Comparison of ENCODE assay signal across 30 mouse cellular contexts in genomic region chr2:152541979-152542378, GRCm38 (mm10). TPM values are rescaled to one million over a fixed set of nuclear protein-coding genes. Genes with fewer than 3 reads are reported as not detected.
"Had no signal": no experiment of that assay in that cellular context is flagged by ENCODE, and none has a peak within 500 bp of the region (broad histone marks: within the 10 kb centered on the region; RNA-seq: fewer than 3 reads in every experiment).

No protein-coding gene starts in this region.

- H3K9me3 ChIP-seq: limb, embryonic 15.5 days; lung, embryonic 15.5 days; midbrain, embryonic 13.5 days; neural tube, embryonic 12.5 days; neural tube, embryonic 15.5 days; stomach, embryonic 15.5 days had no signal

- H3K27ac ChIP-seq: limb, embryonic 12.5 days; limb, embryonic 15.5 days; liver, embryonic 14.5 days; lung, embryonic 15.5 days; midbrain, embryonic 10.5 days; midbrain, embryonic 13.5 days; neural tube, embryonic 12.5 days; neural tube, embryonic 15.5 days; stomach, embryonic 15.5 days had no signal

- H3K4me3 ChIP-seq: kidney, embryonic 15.5 days; limb, embryonic 12.5 days; limb, embryonic 15.5 days; lung, embryonic 15.5 days; megakaryocyte, embryonic 14.5 days; midbrain, embryonic 10.5 days; midbrain, embryonic 13.5 days; neural tube, embryonic 12.5 days; neural tube, embryonic 15.5 days; stomach, embryonic 15.5 days had no signal

- H3K27me3 ChIP-seq: kidney, embryonic 15.5 days; limb, embryonic 12.5 days; limb, embryonic 15.5 days; lung, embryonic 15.5 days; midbrain, embryonic 13.5 days; neural tube, embryonic 12.5 days; neural tube, embryonic 15.5 days; stomach, embryonic 15.5 days had no signal

- H3K4me1 ChIP-seq: lung, embryonic 15.5 days; midbrain, embryonic 10.5 days; midbrain, embryonic 13.5 days; neural tube, embryonic 12.5 days; neural tube, embryonic 15.5 days; stomach, embryonic 15.5 days had no signal

- ATAC-seq: intestine, embryonic 16.5 days; liver, postnatal 0 days; midbrain, embryonic 13.5 days; midbrain, embryonic 16.5 days had no signal

- DNase-seq: kidney, adult 8-10 months; kidney, postnatal 10 days; kidney, postnatal 4 days; left cerebral cortex, postnatal 4 days; liver, postnatal 0 days; lung, postnatal 10 days; lung, postnatal 4 days; right cerebral cortex, adult 18-20 months; right cerebral cortex, postnatal 14 days; spleen, adult 18-20 months; thymus, postnatal 25 days had no signal

- H3K36me3 ChIP-seq: kidney, embryonic 15.5 days; limb, embryonic 12.5 days; limb, embryonic 15.5 days; lung, embryonic 15.5 days; midbrain, embryonic 10.5 days; midbrain, embryonic 13.5 days; neural tube, embryonic 12.5 days; neural tube, embryonic 15.5 days; stomach, embryonic 15.5 days had no signal

RNA-seq across cellular contexts. Expression of gene Defb29, which starts 2.1 kb away (rescaled TPM):
- total RNA-seq: layer of hippocampus, adult 18-20 months; layer of hippocampus, postnatal 14 days; left cerebral cortex, adult 8-10 months; left cerebral cortex, postnatal 14 days; left cerebral cortex, postnatal 4 days had no signal
- polyA plus RNA-seq: intestine, embryonic 16.5 days; limb, embryonic 12.5 days; limb, embryonic 15.5 days; liver, embryonic 11.5 days; liver, embryonic 14.5 days; liver, postnatal 0 days; lung, embryonic 15.5 days; midbrain, embryonic 10.5 days; midbrain, embryonic 13.5 days; midbrain, embryonic 16.5 days; neural tube, embryonic 12.5 days; neural tube, embryonic 15.5 days; stomach, embryonic 15.5 days; thymus, postnatal 0 days had no signal

RNA-seq across cellular contexts. Expression of gene Defb28, which starts 23.9 kb away (rescaled TPM):
- total RNA-seq: layer of hippocampus, adult 18-20 months; layer of hippocampus, postnatal 14 days; left cerebral cortex, adult 8-10 months; left cerebral cortex, postnatal 14 days; left cerebral cortex, postnatal 4 days had no signal
- polyA plus RNA-seq: intestine, embryonic 16.5 days; limb, embryonic 12.5 days; limb, embryonic 15.5 days; liver, embryonic 11.5 days; liver, embryonic 14.5 days; liver, postnatal 0 days; lung, embryonic 15.5 days; midbrain, embryonic 10.5 days; midbrain, embryonic 13.5 days; midbrain, embryonic 16.5 days; neural tube, embryonic 12.5 days; neural tube, embryonic 15.5 days; stomach, embryonic 15.5 days; thymus, postnatal 0 days had no signal

RNA-seq across cellular contexts. Expression of gene Gm17416, which starts 27.2 kb away (rescaled TPM):
- total RNA-seq: layer of hippocampus, adult 18-20 months; layer of hippocampus, postnatal 14 days; left cerebral cortex, adult 8-10 months; left cerebral cortex, postnatal 14 days; left cerebral cortex, postnatal 4 days had no signal
- polyA plus RNA-seq: intestine, embryonic 16.5 days; kidney, embryonic 15.5 days; limb, embryonic 12.5 days; limb, embryonic 15.5 days; liver, embryonic 11.5 days; liver, embryonic 14.5 days; liver, postnatal 0 days; lung, embryonic 15.5 days; midbrain, embryonic 10.5 days; midbrain, embryonic 13.5 days; midbrain, embryonic 16.5 days; neural tube, embryonic 12.5 days; neural tube, embryonic 15.5 days; stomach, embryonic 15.5 days; thymus, postnatal 0 days had no signal

RNA-seq across cellular contexts. Expression of gene Defb26, which starts 30.5 kb away (rescaled TPM):
- total RNA-seq: layer of hippocampus, adult 18-20 months; layer of hippocampus, postnatal 14 days; left cerebral cortex, adult 8-10 months; left cerebral cortex, postnatal 14 days; left cerebral cortex, postnatal 4 days had no signal
- polyA plus RNA-seq: intestine, embryonic 16.5 days; kidney, embryonic 15.5 days; limb, embryonic 12.5 days; limb, embryonic 15.5 days; liver, embryonic 11.5 days; liver, embryonic 14.5 days; liver, postnatal 0 days; lung, embryonic 15.5 days; midbrain, embryonic 10.5 days; midbrain, embryonic 13.5 days; midbrain, embryonic 16.5 days; neural tube, embryonic 12.5 days; neural tube, embryonic 15.5 days; stomach, embryonic 15.5 days; thymus, postnatal 0 days had no signal

RNA-seq across cellular contexts. Expression of gene Defb21, which starts 30.6 kb away (rescaled TPM):
- total RNA-seq: layer of hippocampus, adult 18-20 months; layer of hippocampus, postnatal 14 days; left cerebral cortex, adult 8-10 months; left cerebral cortex, postnatal 14 days; left cerebral cortex, postnatal 4 days had no signal
- polyA plus RNA-seq: intestine, embryonic 16.5 days; kidney, embryonic 15.5 days; limb, embryonic 12.5 days; limb, embryonic 15.5 days; liver, embryonic 11.5 days; liver, embryonic 14.5 days; liver, postnatal 0 days; lung, embryonic 15.5 days; midbrain, embryonic 10.5 days; midbrain, embryonic 13.5 days; midbrain, embryonic 16.5 days; neural tube, embryonic 12.5 days; neural tube, embryonic 15.5 days; stomach, embryonic 15.5 days; thymus, postnatal 0 days had no signal
